Mouse (Mus musculus): ENCODE data around the gene Top1.

Gene Top1

GRCm38 (mm10) chr2:160645614-160646137 is at the start of gene Top1:
Gene Top1 (plus strand): TSS chr2:160645888.
- peak; percentile 98 for DNase-seq

GRCm38 (mm10) chr2:160597582-160598281 is 48.0 kb upstream of the Top1 start:
- DNase-seq = peak; percentile 57

GRCm38 (mm10) chr2:160601805-160602204 is 43.9 kb upstream of the Top1 start:
- no peak for DNase-seq

GRCm38 (mm10) chr2:160603154-160603933 is 42.3 kb upstream of the Top1 start:
- DNase-seq = no peak

- DNase-seq = no peak
Observed at GRCm38 (mm10) chr2:160610012-160610411, 35.7 kb upstream of the Top1 start.

- no peak for DNase-seq
Observed at GRCm38 (mm10) chr2:160613186-160613919, 32.3 kb upstream of the Top1 start.

GRCm38 (mm10) chr2:160617741-160618140 is 27.9 kb upstream of the Top1 start:
- DNase-seq = no peak

- DNase-seq = no peak
Observed at GRCm38 (mm10) chr2:160618619-160619220, 27.0 kb upstream of the Top1 start.

- DNase-seq = no peak
Observed at GRCm38 (mm10) chr2:160619300-160619699, 26.4 kb upstream of the Top1 start.

- no peak for DNase-seq
Observed at GRCm38 (mm10) chr2:160619831-160620230, 25.9 kb upstream of the Top1 start.

GRCm38 (mm10) chr2:160620279-160620963 is 25.3 kb upstream of the Top1 start:
- DNase-seq = no peak

GRCm38 (mm10) chr2:160621001-160621448 is 24.7 kb upstream of the Top1 start:
- peak; percentile 57 for DNase-seq

GRCm38 (mm10) chr2:160621661-160622211 is 24.0 kb upstream of the Top1 start:
- DNase-seq = peak; percentile 64

- no peak for DNase-seq
Observed at GRCm38 (mm10) chr2:160622646-160623045, 23.0 kb upstream of the Top1 start.

- DNase-seq = no peak
Observed at GRCm38 (mm10) chr2:160623745-160624144, 21.9 kb upstream of the Top1 start.

GRCm38 (mm10) chr2:160627207-160628025 is 18.3 kb upstream of the Top1 start:
- DNase-seq = no peak

- no peak for DNase-seq
Observed at GRCm38 (mm10) chr2:160628055-160628454, 17.6 kb upstream of the Top1 start.

- no peak for DNase-seq
Observed at GRCm38 (mm10) chr2:160628666-160629527, 16.8 kb upstream of the Top1 start.

- DNase-seq = no peak
Observed at GRCm38 (mm10) chr2:160629528-160629830, 16.2 kb upstream of the Top1 start.

Data from cerebellum, adult 11 months (tissue).